Mouse (Mus musculus): ENCODE measurements at regions not wholly inside any gene's neighbourhood (a gene's known extent, or its start where the extent isn't known, plus 50 kb on each side); places are given as distances from the start of the nearest gene placed in this dataset.

- no peak for ATAC-seq (ENCODE audit: insufficient number of reproducible peaks, low FRiP score, low TSS enrichment, low read depth)
- no peak overlapping the region for H3K9ac ChIP-seq (ENCODE audit: low read length)
- H3K4me3 ChIP-seq (ENCODE audit: low read depth, low read length): no peak overlapping the region
- H3K27ac ChIP-seq (replicated peaks; ENCODE audit: low read depth, low read length): no peak overlapping the region
- H3K4me2 ChIP-seq (ENCODE audit: low read depth, severe bottlenecking): no peak overlapping the region
- DNase-seq (ENCODE audit: low spot score): no peak
- no peaks in the 10 kb centered on the region for H3K36me3 ChIP-seq (ENCODE audit: control insufficient read depth, insufficient read depth, low read length)
- H3K9me3 ChIP-seq (ENCODE audit: control insufficient read depth, low read length): no peaks in the 10 kb centered on the region
- 75% methylated on average over 8 of the region's 8 CpGs for WGBS
- no peaks in the 10 kb centered on the region for H3K4me1 ChIP-seq (ENCODE audit: control insufficient read depth, insufficient read depth, low read length)
- H3K27me3 ChIP-seq (ENCODE audit: control insufficient read depth, insufficient read depth, low read length): no peaks in the 10 kb centered on the region
These were observed 80.0 kb upstream of the Foxk1 start for GRCm38 (mm10) chr5:142321316-142321715.

GRCm38 (mm10) chr5:142324928-142325327 lies 76.4 kb upstream of the Foxk1 start:
- no peak overlapping the region for H3K27ac ChIP-seq (replicated peaks; ENCODE audit: low read depth, low read length)
- WGBS: 85% methylated on average over 2 of the region's 2 CpGs
- H3K27me3 ChIP-seq (ENCODE audit: control insufficient read depth, insufficient read depth, low read length): no peaks in the 10 kb centered on the region
- DNase-seq (ENCODE audit: low spot score) (no peak), ATAC-seq (ENCODE audit: insufficient number of reproducible peaks, low FRiP score, low TSS enrichment, low read depth) (no peak)
- no peaks in the 10 kb centered on the region for H3K9me3 ChIP-seq (ENCODE audit: control insufficient read depth, low read length)
- H3K9ac ChIP-seq (ENCODE audit: low read length): no peak overlapping the region
- no peak overlapping the region for H3K4me2 ChIP-seq (ENCODE audit: low read depth, severe bottlenecking)
- no peaks in the 10 kb centered on the region for H3K36me3 ChIP-seq (ENCODE audit: control insufficient read depth, insufficient read depth, low read length)
- H3K4me3 ChIP-seq (ENCODE audit: low read depth, low read length): no peak overlapping the region
- H3K4me1 ChIP-seq (ENCODE audit: control insufficient read depth, insufficient read depth, low read length): no peaks in the 10 kb centered on the region

- no peak overlapping the region for H3K27ac ChIP-seq (replicated peaks; ENCODE audit: low read depth, low read length)
- ATAC-seq (ENCODE audit: insufficient number of reproducible peaks, low FRiP score, low TSS enrichment, low read depth): no peak
- H3K9ac ChIP-seq (ENCODE audit: low read length): no peak overlapping the region
- 77% methylated on average over 4 of the region's 4 CpGs for WGBS
- no peaks in the 10 kb centered on the region for H3K27me3 ChIP-seq (ENCODE audit: control insufficient read depth, insufficient read depth, low read length)
- H3K4me3 ChIP-seq (ENCODE audit: low read depth, low read length): no peak overlapping the region
- H3K4me1 ChIP-seq (ENCODE audit: control insufficient read depth, insufficient read depth, low read length): no peaks in the 10 kb centered on the region
- no peak overlapping the region for H3K4me2 ChIP-seq (ENCODE audit: low read depth, severe bottlenecking)
- no peak for DNase-seq (ENCODE audit: low spot score)
- no peaks in the 10 kb centered on the region for H3K9me3 ChIP-seq (ENCODE audit: control insufficient read depth, low read length)
- H3K36me3 ChIP-seq (ENCODE audit: control insufficient read depth, insufficient read depth, low read length): no peaks in the 10 kb centered on the region
These were observed 75.7 kb upstream of the Foxk1 start for GRCm38 (mm10) chr5:142325560-142325959.

GRCm38 (mm10) chr5:142327261-142327660 lies 74.0 kb upstream of the Foxk1 start:
- Histone ChIP-seq H3K4me3 (ENCODE audit: low read depth, low read length) (no peak overlapping the region), H3K4me1 (ENCODE audit: control insufficient read depth, insufficient read depth, low read length) (no peaks in the 10 kb centered on the region), H3K4me2 (ENCODE audit: low read depth, severe bottlenecking) (no peak overlapping the region), H3K9me3 (ENCODE audit: control insufficient read depth, low read length) (no peaks in the 10 kb centered on the region), H3K36me3 (ENCODE audit: control insufficient read depth, insufficient read depth, low read length) (no peaks in the 10 kb centered on the region), H3K9ac (ENCODE audit: low read length) (no peak overlapping the region), H3K27ac (replicated peaks; ENCODE audit: low read depth, low read length) (no peak overlapping the region), H3K27me3 (ENCODE audit: control insufficient read depth, insufficient read depth, low read length) (no peaks in the 10 kb centered on the region)
- ATAC-seq (ENCODE audit: insufficient number of reproducible peaks, low FRiP score, low TSS enrichment, low read depth) (no peak), DNase-seq (ENCODE audit: low spot score) (peak; percentile 67)
- 64% methylated on average over 6 of the region's 6 CpGs for WGBS

- no peaks in the 10 kb centered on the region for H3K36me3 ChIP-seq (ENCODE audit: control insufficient read depth, insufficient read depth, low read length)
- no peak overlapping the region for H3K27ac ChIP-seq (replicated peaks; ENCODE audit: low read depth, low read length)
- no peaks in the 10 kb centered on the region for H3K4me1 ChIP-seq (ENCODE audit: control insufficient read depth, insufficient read depth, low read length)
- no peaks in the 10 kb centered on the region for H3K9me3 ChIP-seq (ENCODE audit: control insufficient read depth, low read length)
- no peak overlapping the region for H3K4me3 ChIP-seq (ENCODE audit: low read depth, low read length)
- 83% methylated on average over 7 of the region's 7 CpGs for WGBS
- no peak overlapping the region for H3K9ac ChIP-seq (ENCODE audit: low read length)
- no peak for DNase-seq (ENCODE audit: low spot score)
- no peak for ATAC-seq (ENCODE audit: insufficient number of reproducible peaks, low FRiP score, low TSS enrichment, low read depth)
- H3K27me3 ChIP-seq (ENCODE audit: control insufficient read depth, insufficient read depth, low read length): no peaks in the 10 kb centered on the region
- H3K4me2 ChIP-seq (ENCODE audit: low read depth, severe bottlenecking): no peak overlapping the region
These were observed 71.4 kb upstream of the Foxk1 start for GRCm38 (mm10) chr5:142329724-142330520.

GRCm38 (mm10) chr5:142332744-142333143 lies 68.6 kb upstream of the Foxk1 start:
- WGBS: 52% methylated on average over 9 of the region's 9 CpGs
- H3K9me3 ChIP-seq (ENCODE audit: control insufficient read depth, low read length): no peaks in the 10 kb centered on the region

GRCm38 (mm10) chr5:142337436-142337835 lies 63.9 kb upstream of the Foxk1 start:
- WGBS: 85% methylated on average over 6 of the region's 6 CpGs
- H3K4me2 ChIP-seq (ENCODE audit: low read depth, severe bottlenecking): no peak overlapping the region
- H3K27ac ChIP-seq (replicated peaks; ENCODE audit: low read depth, low read length): no peak overlapping the region
- no peak overlapping the region for H3K4me3 ChIP-seq (ENCODE audit: low read depth, low read length)
- no peaks in the 10 kb centered on the region for H3K9me3 ChIP-seq (ENCODE audit: control insufficient read depth, low read length)
- no peaks in the 10 kb centered on the region for H3K4me1 ChIP-seq (ENCODE audit: control insufficient read depth, insufficient read depth, low read length)
- no peaks in the 10 kb centered on the region for H3K27me3 ChIP-seq (ENCODE audit: control insufficient read depth, insufficient read depth, low read length)
- DNase-seq (ENCODE audit: low spot score) (no peak), ATAC-seq (ENCODE audit: insufficient number of reproducible peaks, low FRiP score, low TSS enrichment, low read depth) (no peak)
- no peak overlapping the region for H3K9ac ChIP-seq (ENCODE audit: low read length)
- H3K36me3 ChIP-seq (ENCODE audit: control insufficient read depth, insufficient read depth, low read length): no peaks in the 10 kb centered on the region

More at GRCm38 (mm10) chr5:142332744-142333143, 68.6 kb upstream of the Foxk1 start:
- Histone ChIP-seq H3K4me2 (ENCODE audit: low read depth, severe bottlenecking) (no peak overlapping the region), H3K4me1 (ENCODE audit: control insufficient read depth, insufficient read depth, low read length) (no peaks in the 10 kb centered on the region), H3K9ac (ENCODE audit: low read length) (no peak overlapping the region), H3K27ac (replicated peaks; ENCODE audit: low read depth, low read length) (no peak overlapping the region), H3K4me3 (ENCODE audit: low read depth, low read length) (no peak overlapping the region), H3K27me3 (ENCODE audit: control insufficient read depth, insufficient read depth, low read length) (no peaks in the 10 kb centered on the region), H3K36me3 (ENCODE audit: control insufficient read depth, insufficient read depth, low read length) (no peaks in the 10 kb centered on the region)
- DNase-seq (ENCODE audit: low spot score) (no peak), ATAC-seq (ENCODE audit: insufficient number of reproducible peaks, low FRiP score, low TSS enrichment, low read depth) (no peak)

- no peaks in the 10 kb centered on the region for H3K4me1 ChIP-seq (ENCODE audit: control insufficient read depth, insufficient read depth, low read length)
- ATAC-seq (ENCODE audit: insufficient number of reproducible peaks, low FRiP score, low TSS enrichment, low read depth): no peak
- no peak overlapping the region for H3K9ac ChIP-seq (ENCODE audit: low read length)
- no peaks in the 10 kb centered on the region for H3K9me3 ChIP-seq (ENCODE audit: control insufficient read depth, low read length)
- H3K27ac ChIP-seq (replicated peaks; ENCODE audit: low read depth, low read length): no peak overlapping the region
- no peaks in the 10 kb centered on the region for H3K27me3 ChIP-seq (ENCODE audit: control insufficient read depth, insufficient read depth, low read length)
- DNase-seq (ENCODE audit: low spot score): no peak
- no peak overlapping the region for H3K4me2 ChIP-seq (ENCODE audit: low read depth, severe bottlenecking)
- no peak overlapping the region for H3K4me3 ChIP-seq (ENCODE audit: low read depth, low read length)
- WGBS: 66% methylated on average over 11 of the region's 11 CpGs
- no peaks in the 10 kb centered on the region for H3K36me3 ChIP-seq (ENCODE audit: control insufficient read depth, insufficient read depth, low read length)
These were observed 63.2 kb upstream of the Foxk1 start for GRCm38 (mm10) chr5:142338051-142338450.

Measured in limb, embryonic 11.5 days (tissue).